Mouse (Mus musculus): ENCODE measurements around the gene 2210016L21Rik. TPM values are rescaled to one million over a fixed set of nuclear protein-coding genes. Genes with fewer than 3 reads are reported as not detected.

2210016L21Rik gene
- total and polyA plus RNA-seq, 3 experiments = 30.2 to 38.7 (median 34.3) TPM

DNA sequence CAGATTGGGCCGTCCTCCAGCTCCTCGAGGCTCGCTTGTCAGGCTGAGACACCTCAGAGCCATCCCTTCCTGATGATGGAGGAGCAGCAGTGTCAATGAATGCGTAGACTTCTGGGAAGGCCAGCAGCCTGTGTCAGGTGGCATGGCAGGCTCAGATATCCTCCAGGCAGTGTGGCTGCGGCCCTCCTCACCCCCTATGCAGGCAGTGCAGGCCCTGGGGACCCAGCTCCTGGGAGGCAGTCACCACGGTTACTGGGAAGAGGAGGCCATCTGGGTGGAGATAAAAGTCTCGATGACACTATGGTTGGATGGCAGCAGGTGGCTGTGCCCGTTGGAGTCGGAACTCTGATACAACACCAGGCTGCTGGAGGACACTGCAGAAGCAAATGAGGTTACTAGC lies 7.9 kb downstream of the 2210016L21Rik start:
- ATAC-seq (ENCODE audit: extremely low read depth, insufficient number of reproducible peaks, low FRiP score, poor library complexity, severe bottlenecking) (no peak), DNase-seq (ENCODE audit: low spot score) (no peak)
- TF ChIP-seq CTCF (IDR thresholded peaks at IDR 0.05; ENCODE audit: low read depth, low read length) = no peak
- TF ChIP-seq GATA2 (IDR thresholded peaks at IDR 0.05; ENCODE audit: borderline replicate concordance, low read depth, low read length) = no peak
- TF ChIP-seq TAL1 (conservative IDR thresholded peaks at IDR 0.05; ENCODE audit: low read depth, low read length) = no peak
- TF ChIP-seq POLR2AphosphoS5 (IDR thresholded peaks at IDR 0.05; ENCODE audit: insufficient replicate concordance, low read depth, low read length) = no peak
- no peak for TF ChIP-seq GATA1 (IDR thresholded peaks at IDR 0.05; ENCODE audit: borderline replicate concordance, low read length)
- Histone ChIP-seq H3K4me3 (ENCODE audit: low read depth, low read length) (no peak overlapping the region), H3K9me3 (replicated peaks) (no peaks in the 10 kb centered on the region), H3K27me3 (ENCODE audit: insufficient read depth, low read length) (peaks cover 8% of the 10 kb centered on the region; the same call in 1 of the 2 replicates), H3K36me3 (replicated peaks) (peaks cover 60% of the 10 kb centered on the region), H3K4me1 (ENCODE audit: insufficient read depth, low read depth, low read length) (0 out of 2 replicates have a peak, but pooled peaks cover 2% of the 10 kb centered on the region)

DNA sequence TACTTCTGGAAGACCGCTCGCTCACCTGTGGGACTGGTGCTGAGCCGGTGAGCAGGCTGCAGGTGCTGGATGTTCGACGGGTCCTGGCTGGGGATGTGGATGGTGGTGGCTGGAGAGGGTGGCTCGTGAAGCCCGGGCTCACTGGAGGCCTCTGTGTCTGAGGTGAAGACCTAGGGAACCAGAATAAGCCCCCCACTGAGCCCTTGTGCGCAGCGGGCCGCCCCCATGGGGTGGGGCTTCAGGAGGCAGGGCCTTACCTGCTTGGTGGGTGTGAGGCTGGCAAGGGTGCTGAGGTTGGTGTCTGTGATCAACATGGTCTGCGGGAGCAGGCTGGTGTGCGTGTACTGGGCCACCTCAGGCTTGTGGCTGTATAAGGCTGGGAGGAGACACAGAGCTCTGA lies 8.7 kb downstream of the 2210016L21Rik start:
- H3K27me3 ChIP-seq (ENCODE audit: insufficient read depth, low read length) = peaks cover 8% of the 10 kb centered on the region; the same call in 1 of the 2 replicates
- TF ChIP-seq TAL1 (conservative IDR thresholded peaks at IDR 0.05; ENCODE audit: low read depth, low read length) = no peak
- TF ChIP-seq GATA1 (IDR thresholded peaks at IDR 0.05; ENCODE audit: borderline replicate concordance, low read length) = no peak
- no peak for TF ChIP-seq POLR2AphosphoS5 (IDR thresholded peaks at IDR 0.05; ENCODE audit: insufficient replicate concordance, low read depth, low read length)
- TF ChIP-seq CTCF (IDR thresholded peaks at IDR 0.05; ENCODE audit: low read depth, low read length) = no peak
- TF ChIP-seq GATA2 (IDR thresholded peaks at IDR 0.05; ENCODE audit: borderline replicate concordance, low read depth, low read length) = no peak
- DNase-seq (ENCODE audit: low spot score) (no peak), ATAC-seq (ENCODE audit: extremely low read depth, insufficient number of reproducible peaks, low FRiP score, poor library complexity, severe bottlenecking) (no peak)
- 0 out of 2 replicates have a peak, but pooled peaks cover 2% of the 10 kb centered on the region for H3K4me1 ChIP-seq (ENCODE audit: insufficient read depth, low read depth, low read length)
- no peak overlapping the region for H3K4me3 ChIP-seq (ENCODE audit: low read depth, low read length)
- peaks cover 4% of the 10 kb centered on the region; the same call in 1 of the 2 replicates for H3K9me3 ChIP-seq (replicated peaks)
- peaks cover 53% of the 10 kb centered on the region for H3K36me3 ChIP-seq (replicated peaks)

DNA sequence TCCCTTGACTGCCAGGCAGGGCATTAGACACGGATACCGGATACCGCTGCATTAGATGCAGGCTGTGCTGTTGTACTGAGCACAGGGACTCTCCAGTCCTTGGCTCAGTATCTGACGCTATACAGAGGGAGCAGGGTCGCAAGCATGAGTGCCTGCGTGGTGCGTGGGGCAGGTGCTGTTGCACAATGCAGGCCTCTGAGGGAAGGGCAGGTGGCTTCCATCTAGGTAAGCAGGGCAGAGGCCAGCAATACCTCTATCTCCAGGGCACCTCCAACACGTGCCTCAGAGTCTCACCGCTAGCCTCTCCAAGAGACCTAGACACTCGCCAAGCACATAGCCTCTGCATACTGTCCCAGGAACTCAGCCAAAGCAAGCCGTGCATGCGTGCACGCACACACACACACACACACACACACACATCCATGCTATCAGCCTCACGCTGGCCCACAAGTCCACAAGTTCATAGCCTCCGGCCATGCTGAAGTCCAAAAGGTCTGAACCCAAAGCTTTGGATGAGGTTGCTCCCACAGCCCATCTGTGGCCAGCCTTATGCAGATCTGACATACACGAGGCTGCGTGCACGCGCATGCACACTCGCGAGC lies 9.4 kb downstream of the 2210016L21Rik start:
- Histone ChIP-seq H3K4me3 (ENCODE audit: low read depth, low read length) (no peak overlapping the region), H3K27me3 (ENCODE audit: insufficient read depth, low read length) (peaks cover 8% of the 10 kb centered on the region; the same call in 1 of the 2 replicates), H3K36me3 (replicated peaks) (peaks cover 46% of the 10 kb centered on the region), H3K4me1 (ENCODE audit: insufficient read depth, low read depth, low read length) (0 out of 2 replicates have a peak, but pooled peaks cover 2% of the 10 kb centered on the region), H3K9me3 (replicated peaks) (peaks cover 9% of the 10 kb centered on the region)
- TF ChIP-seq TAL1 (conservative IDR thresholded peaks at IDR 0.05; ENCODE audit: low read depth, low read length) (no peak), POLR2AphosphoS5 (IDR thresholded peaks at IDR 0.05; ENCODE audit: insufficient replicate concordance, low read depth, low read length) (no peak), GATA1 (IDR thresholded peaks at IDR 0.05; ENCODE audit: borderline replicate concordance, low read length) (no peak), CTCF (IDR thresholded peaks at IDR 0.05; ENCODE audit: low read depth, low read length) (no peak), GATA2 (IDR thresholded peaks at IDR 0.05; ENCODE audit: borderline replicate concordance, low read depth, low read length) (no peak)
- ATAC-seq (ENCODE audit: extremely low read depth, insufficient number of reproducible peaks, low FRiP score, poor library complexity, severe bottlenecking) (no peak), DNase-seq (ENCODE audit: low spot score) (no peak)

GRCm38 (mm10) chr5:114953326-114953725 lies 11.4 kb downstream of the 2210016L21Rik start:
- Histone ChIP-seq H3K4me3 (ENCODE audit: low read depth, low read length) (no peak overlapping the region), H3K9me3 (replicated peaks) (peaks cover 9% of the 10 kb centered on the region), H3K36me3 (replicated peaks) (peaks cover 27% of the 10 kb centered on the region), H3K4me1 (ENCODE audit: insufficient read depth, low read depth, low read length) (0 out of 2 replicates have a peak, but pooled peaks cover 2% of the 10 kb centered on the region), H3K27me3 (ENCODE audit: insufficient read depth, low read length) (peaks cover 8% of the 10 kb centered on the region; the same call in 1 of the 2 replicates)
- DNase-seq (ENCODE audit: low spot score) (no peak), ATAC-seq (ENCODE audit: extremely low read depth, insufficient number of reproducible peaks, low FRiP score, poor library complexity, severe bottlenecking) (no peak)
- TF ChIP-seq GATA1 (IDR thresholded peaks at IDR 0.05; ENCODE audit: borderline replicate concordance, low read length) = no peak
- no peak for TF ChIP-seq POLR2AphosphoS5 (IDR thresholded peaks at IDR 0.05; ENCODE audit: insufficient replicate concordance, low read depth, low read length)
- no peak for TF ChIP-seq TAL1 (conservative IDR thresholded peaks at IDR 0.05; ENCODE audit: low read depth, low read length)
- TF ChIP-seq GATA2 (IDR thresholded peaks at IDR 0.05; ENCODE audit: borderline replicate concordance, low read depth, low read length) = no peak
- no peak for TF ChIP-seq CTCF (IDR thresholded peaks at IDR 0.05; ENCODE audit: low read depth, low read length)

DNA sequence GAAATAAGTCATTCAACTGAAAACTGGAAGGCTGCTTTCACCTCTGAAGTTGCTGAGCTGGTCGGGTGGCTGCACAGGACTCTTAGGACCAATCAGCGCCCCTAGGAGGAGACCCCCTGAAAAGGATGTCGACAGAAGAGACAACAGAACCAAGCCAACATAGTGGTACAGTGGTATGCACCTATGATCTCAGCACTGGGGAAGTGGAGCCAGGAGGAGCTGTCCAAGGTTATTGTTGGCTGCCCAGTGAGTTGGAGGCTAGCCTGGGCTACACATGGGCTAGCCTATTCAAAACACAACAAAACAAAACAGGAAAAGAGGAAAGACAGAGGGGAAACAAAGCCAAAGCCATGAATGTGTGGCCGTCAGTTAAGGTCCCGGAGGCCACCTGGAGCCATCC lies 16.1 kb downstream of the 2210016L21Rik start:
- TF ChIP-seq CTCF (IDR thresholded peaks at IDR 0.05; ENCODE audit: low read depth, low read length) (no peak), GATA1 (IDR thresholded peaks at IDR 0.05; ENCODE audit: borderline replicate concordance, low read length) (no peak), TAL1 (conservative IDR thresholded peaks at IDR 0.05; ENCODE audit: low read depth, low read length) (no peak), POLR2AphosphoS5 (IDR thresholded peaks at IDR 0.05; ENCODE audit: insufficient replicate concordance, low read depth, low read length) (no peak), GATA2 (IDR thresholded peaks at IDR 0.05; ENCODE audit: borderline replicate concordance, low read depth, low read length) (no peak)
- H3K27me3 ChIP-seq (ENCODE audit: insufficient read depth, low read length) = peaks cover 26% of the 10 kb centered on the region
- ATAC-seq (ENCODE audit: extremely low read depth, insufficient number of reproducible peaks, low FRiP score, poor library complexity, severe bottlenecking) = no peak
- H3K4me3 ChIP-seq (ENCODE audit: low read depth, low read length) = no peak overlapping the region
- peaks cover 9% of the 10 kb centered on the region for H3K9me3 ChIP-seq (replicated peaks)
- DNase-seq (ENCODE audit: low spot score) = no peak
- no peaks in the 10 kb centered on the region for H3K36me3 ChIP-seq (replicated peaks)
- H3K4me1 ChIP-seq (ENCODE audit: insufficient read depth, low read depth, low read length) = no peaks in the 10 kb centered on the region

DNA sequence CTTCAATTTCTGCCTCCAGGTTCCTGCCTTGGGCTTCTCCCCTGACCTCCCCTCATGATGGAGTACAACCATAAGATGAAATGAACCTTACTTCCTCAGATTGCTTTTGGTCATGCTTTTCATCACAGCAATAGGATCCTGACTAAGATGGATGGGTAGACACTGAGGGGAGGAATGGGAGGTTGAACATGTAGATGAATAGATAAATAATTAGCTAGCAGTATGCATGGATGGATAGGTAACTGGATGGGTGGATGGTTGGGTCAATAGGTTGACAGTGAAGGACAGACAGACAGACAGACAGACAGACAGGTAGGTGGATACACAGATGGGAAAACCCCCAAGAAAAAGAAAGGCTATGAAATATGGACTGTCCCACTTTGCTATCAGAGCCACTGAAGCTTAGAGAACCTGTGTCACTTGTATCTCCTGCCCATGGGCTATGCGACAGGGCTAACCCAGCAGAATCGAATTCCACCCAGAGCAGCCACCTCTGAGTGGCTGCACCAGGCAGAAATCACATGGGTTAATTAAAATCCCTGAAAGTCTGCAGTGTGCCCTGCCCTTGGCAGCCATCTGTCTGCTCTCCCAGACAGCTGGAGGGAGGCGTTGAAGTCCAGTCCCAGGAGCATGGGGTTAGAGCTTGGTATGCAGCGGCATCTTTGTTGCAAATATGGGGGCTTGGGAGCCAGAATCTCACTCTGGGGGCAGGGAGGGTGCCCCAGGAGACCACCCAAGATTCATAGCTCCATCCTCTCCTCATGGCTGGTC lies 19.8 kb downstream of the 2210016L21Rik start:
- H3K4me1 ChIP-seq (ENCODE audit: insufficient read depth, low read depth, low read length) = peaks cover 14% of the 10 kb centered on the region
- H3K9me3 ChIP-seq (replicated peaks) = no peaks in the 10 kb centered on the region
- H3K4me3 ChIP-seq (ENCODE audit: low read depth, low read length) = no peak overlapping the region
- peaks cover 47% of the 10 kb centered on the region for H3K27me3 ChIP-seq (ENCODE audit: insufficient read depth, low read length)
- TF ChIP-seq TAL1 (conservative IDR thresholded peaks at IDR 0.05; ENCODE audit: low read depth, low read length) (no peak), GATA1 (IDR thresholded peaks at IDR 0.05; ENCODE audit: borderline replicate concordance, low read length) (no peak), GATA2 (IDR thresholded peaks at IDR 0.05; ENCODE audit: borderline replicate concordance, low read depth, low read length) (no peak), POLR2AphosphoS5 (IDR thresholded peaks at IDR 0.05; ENCODE audit: insufficient replicate concordance, low read depth, low read length) (no peak), CTCF (IDR thresholded peaks at IDR 0.05; ENCODE audit: low read depth, low read length) (no peak)
- ATAC-seq (ENCODE audit: extremely low read depth, insufficient number of reproducible peaks, low FRiP score, poor library complexity, severe bottlenecking) (no peak), DNase-seq (ENCODE audit: low spot score) (no peak)
- no peaks in the 10 kb centered on the region for H3K36me3 ChIP-seq (replicated peaks)

All from G1E (cell line).